Mouse (Mus musculus) CH12.LX (cell line): ENCODE results near the gene Baiap2l2. TPM values are rescaled to one million over a fixed set of nuclear protein-coding genes. Genes with fewer than 3 reads are reported as not detected.
A peak's percentile ranks its signal among the peaks of the same experiment; 100 is the strongest.

Experiments
- DNase-seq: peaks from one replicate; pipeline ENCODE4 v3.0.0-alpha.2; 2013; ENCODE audit errors: extremely low read depth
- H3K27ac ChIP-seq: 2 replicates; pipeline ENCODE4 v1.5.1; 2012; ENCODE audit warnings: low read depth, mild to moderate bottlenecking, control low read depth, moderate library complexity; ENCODE audit not compliant: insufficient read depth
- H3K27me3 ChIP-seq: replicated peaks from 2 replicates; pipeline ENCODE3; 2012; ENCODE audit warnings: inconsistent platforms
- H3K36me3 ChIP-seq, 2 experiments: replicated peaks in 1 of 2; 2 replicates each; pipeline versions ENCODE3 to v1.6.1; 2012; ENCODE audit warnings: inconsistent platforms in 1 of 2, low read length in 1 of 2, mild to moderate bottlenecking in 1 of 2, mixed read lengths in 1 of 2, moderate library complexity in 1 of 2; ENCODE audit not compliant: control insufficient read depth in 1 of 2, insufficient read depth in 1 of 2
- H3K4me1 ChIP-seq, 2 experiments: 2 replicates each; pipeline ENCODE4 v1.6.1; 2012; ENCODE audit warnings: inconsistent platforms in 1 of 2, moderate library complexity in 1 of 2; ENCODE audit not compliant: insufficient read depth in 2 of 2, control insufficient read depth in 1 of 2
- H3K4me2 ChIP-seq: 2 replicates; pipeline ENCODE4 v1.6.1; 2012; ENCODE audit warnings: low read depth, mild to moderate bottlenecking, control low read depth; ENCODE audit not compliant: poor library complexity, insufficient read depth, severe bottlenecking
- H3K4me3 ChIP-seq, 3 experiments: fragments of 150-350 bp in 1 of 3; sonication (generic) in 1 of 3; replicated peaks in 1 of 3; 2 replicates each; pipeline versions ENCODE3 to v1.5.1; 2011 to 2012; ENCODE audit warnings: low read depth in 2 of 3, low read length in 2 of 3, mild to moderate bottlenecking in 2 of 3, moderate library complexity in 2 of 3, control low read depth in 1 of 3, improper control_type of control experiment in 1 of 3, inconsistent platforms in 1 of 3, mixed read lengths in 1 of 3; ENCODE audit not compliant: poor library complexity in 1 of 3
- H3K79me2 ChIP-seq: replicated peaks from 2 replicates; pipeline ENCODE4 v1.6.1; 2012; ENCODE audit warnings: mild to moderate bottlenecking, moderate library complexity; ENCODE audit not compliant: control insufficient read depth, poor library complexity, insufficient read depth, severe bottlenecking; ENCODE audit errors: extremely low read depth
- H3K9ac ChIP-seq: 2 replicates; pipeline ENCODE4 v1.6.1; 2012; ENCODE audit warnings: low read depth, mild to moderate bottlenecking, control low read depth, moderate library complexity; ENCODE audit not compliant: insufficient read depth
- H3K9me3 ChIP-seq: replicated peaks from 2 replicates; pipeline ENCODE3; 2012; ENCODE audit warnings: low read length, inconsistent platforms, mixed read lengths
- BHLHE40 ChIP-seq: IDR thresholded peaks from 2 replicates; pipeline ENCODE4 v1.6.1; 2011; ENCODE audit warnings: mild to moderate bottlenecking, low read depth, low read length, improper control_type of control experiment
- CHD2 ChIP-seq: IDR thresholded peaks from 2 replicates; pipeline ENCODE4 v1.6.1; 2011; ENCODE audit warnings: low read length, improper control_type of control experiment
- CTCF ChIP-seq, 2 experiments: IDR thresholded peaks in 1 of 2; conservative IDR thresholded peaks in 1 of 2; 2 replicates each; pipeline ENCODE4 v1.5.1; 2011 to 2012; ENCODE audit warnings: low read depth in 2 of 2, low read length in 2 of 2, improper control_type of control experiment in 1 of 2, inconsistent platforms in 1 of 2, mild to moderate bottlenecking in 1 of 2, moderate library complexity in 1 of 2
- ELF1 ChIP-seq: IDR thresholded peaks from 2 replicates; pipeline ENCODE4 v1.6.1; 2014; ENCODE audit warnings: low read depth, mild to moderate bottlenecking, inconsistent platforms, low read length, improper control_type of control experiment
- GABPA ChIP-seq: IDR thresholded peaks from 2 replicates; pipeline ENCODE4 v1.6.1; 2012; ENCODE audit warnings: low read depth, low read length, improper control_type of control experiment, inconsistent platforms; ENCODE audit not compliant: insufficient replicate concordance
- HCFC1 ChIP-seq: IDR thresholded peaks from 2 replicates; pipeline ENCODE4 v1.6.1; 2012; ENCODE audit warnings: low read depth, mild to moderate bottlenecking, inconsistent platforms, low read length, improper control_type of control experiment
- JUN ChIP-seq: IDR thresholded peaks from 2 replicates; pipeline ENCODE4 v1.6.1; 2011; ENCODE audit warnings: low read depth, mild to moderate bottlenecking, low read length, improper control_type of control experiment, moderate library complexity; ENCODE audit not compliant: insufficient read depth
- JUND ChIP-seq: conservative IDR thresholded peaks from 2 replicates; pipeline ENCODE4 v1.6.1; 2011; ENCODE audit warnings: low read depth, low read length, improper control_type of control experiment
- MAFK ChIP-seq: IDR thresholded peaks from 2 replicates; pipeline ENCODE4 v1.6.1; 2011; ENCODE audit warnings: low read length, improper control_type of control experiment; ENCODE audit not compliant: insufficient replicate concordance
- MEF2A ChIP-seq: IDR thresholded peaks from 2 replicates; pipeline ENCODE4 v1.6.1; 2014; ENCODE audit warnings: low read depth, mild to moderate bottlenecking, inconsistent platforms, low read length, improper control_type of control experiment, borderline replicate concordance
- POLR2A ChIP-seq: IDR thresholded peaks from 2 replicates; pipeline ENCODE4 v1.6.1; 2011; ENCODE audit warnings: low read depth, mild to moderate bottlenecking, improper control_type of control experiment, low read length
- RAD21 ChIP-seq: IDR thresholded peaks from 2 replicates; pipeline ENCODE4 v1.6.1; 2011; ENCODE audit warnings: low read depth, mild to moderate bottlenecking, low read length, improper control_type of control experiment, moderate library complexity
- RCOR1 ChIP-seq: conservative IDR thresholded peaks from 2 replicates; pipeline ENCODE4 v1.6.1; 2012; ENCODE audit warnings: low read depth, mild to moderate bottlenecking, inconsistent platforms, low read length, improper control_type of control experiment
- SMC3 ChIP-seq: IDR thresholded peaks from 2 replicates; pipeline ENCODE4 v1.6.1; 2011; ENCODE audit warnings: low read depth, low read length, improper control_type of control experiment
- TCF12 ChIP-seq: IDR thresholded peaks from 2 replicates; pipeline ENCODE4 v1.6.1; 2014; ENCODE audit warnings: low read depth, mild to moderate bottlenecking, inconsistent platforms, low read length, improper control_type of control experiment
- ZC3H11A ChIP-seq: IDR thresholded peaks from 2 replicates; pipeline ENCODE4 v1.6.1; 2012; ENCODE audit warnings: low read depth, mild to moderate bottlenecking, inconsistent platforms, low read length, improper control_type of control experiment
- dilution Hi-C: fragments of 300-500 bp; cut with MboI; formaldehyde crosslinking; loops from 2 replicates; pipeline ENCODE4 v1.14.3; 2020; ENCODE audit warnings: low sequenced_read_pairs; ENCODE audit not compliant: extremely low pct_unique_long_range_greater_than_20kb, extremely low pct_ligation_motif_present
- in situ Hi-C: fragments of 300-500 bp; cut with MboI; formaldehyde crosslinking; loops from 3 replicates; pipeline ENCODE4 v1.14.3; 2019; ENCODE audit warnings: low sequenced_read_pairs, low pct_ligation_motif_present, low pct_unique_long_range_greater_than_20kb, mixed read lengths
- polyA plus RNA-seq: library from polyadenylated mRNA; unstranded; fragments of >175 nt; gene quantifications from 2 replicates; pipeline ENCODE4 v1.2.1, GENCODE M21; 2012; ENCODE audit warnings: low read depth; ENCODE audit not compliant: insufficient read length
- total RNA-seq, 2 experiments: library from RNA; depleted of rRNA; stranded (reverse); fragments of 300-350 nt in 1 of 2; fragments of >200 nt in 1 of 2; gene quantifications; 2 replicates each; pipeline ENCODE4 v1.2.3; 2012 to 2014

Gene Baiap2l2
- total and polyA plus RNA-seq, 3 experiments, result 0.84 to 1.5 TPM; not detected in 1

DNA sequence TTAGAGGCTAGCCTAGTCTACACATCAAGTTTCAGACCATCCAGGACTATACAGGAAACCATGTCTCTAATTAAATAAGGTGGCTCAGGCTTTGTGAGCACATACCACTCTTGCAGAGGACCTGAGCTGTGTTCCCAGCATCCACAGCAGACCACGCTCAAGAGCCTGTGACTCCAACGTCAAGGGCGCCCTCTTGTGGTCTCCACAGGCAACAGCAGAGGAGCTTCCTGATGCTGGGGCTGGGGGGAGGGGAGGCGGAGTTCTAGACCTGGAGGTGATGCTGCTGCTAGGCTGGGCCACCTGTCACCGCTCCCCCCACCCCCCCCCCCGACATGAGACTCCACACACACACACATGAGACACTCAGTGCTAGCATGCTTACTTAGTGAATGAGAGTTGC lies 5.1 kb downstream of the Baiap2l2 start:
- no peak overlapping the region for H3K27ac ChIP-seq
- no peaks in the 10 kb centered on the region for H3K79me2 ChIP-seq
- H3K4me3 ChIP-seq, result no peak overlapping the region
- dilution Hi-C loops, result no loop called here
- no peak overlapping the region for H3K9ac ChIP-seq
- peaks cover 8% of the 10 kb centered on the region for H3K9me3 ChIP-seq
- H3K4me1 ChIP-seq, result peaks cover 10 to 19% of the 10 kb centered on the region in 2 experiments
- H3K36me3 ChIP-seq, result peaks cover 0 to 23% of the 10 kb centered on the region in 2 experiments
- in situ Hi-C loops, result no loop called here
- no peak overlapping the region for H3K4me2 ChIP-seq
- peak; percentile 72 for DNase-seq
- TF ChIP-seq ELF1 (0 out of 2 replicates have a peak, but pooled peaks have one; percentile 12), CHD2 (0 out of 2 replicates have a peak, but pooled peaks have one; percentile 19), BHLHE40 (no peak), CTCF (conservative IDR thresholded peaks at IDR 0.05 in 1 of 2, IDR thresholded peaks at IDR 0.05 in 1 of 2; ENCODE audit: low read depth in 2 of 2, low read length in 2 of 2) (peak; percentile 41 to 72; a peak in 3 of 4 replicates), MAFK (no peak), SMC3 (peak; percentile 52), RAD21 (peak; percentile 51)
- no peaks in the 10 kb centered on the region for H3K27me3 ChIP-seq

DNA sequence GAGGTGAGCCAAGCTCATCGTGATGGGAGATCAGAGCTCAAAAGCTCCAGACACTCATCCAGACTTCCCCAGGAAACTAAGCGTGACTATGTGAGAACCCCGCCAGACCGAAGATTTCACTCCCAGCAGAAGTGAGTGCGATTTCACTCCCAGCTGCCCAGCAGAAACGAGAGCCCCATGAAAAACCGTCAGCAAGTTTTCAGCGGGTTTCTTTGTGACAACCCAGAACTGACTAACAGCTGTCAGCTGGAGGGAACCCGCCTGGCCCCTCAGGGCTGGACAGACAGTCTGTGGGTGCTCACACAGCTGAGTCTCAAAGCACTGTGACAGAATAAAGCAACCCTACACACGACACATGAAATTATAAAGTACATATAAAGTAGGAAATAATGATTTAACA lies 7.6 kb downstream of the Baiap2l2 start:
- Histone ChIP-seq H3K27ac (no peak overlapping the region), H3K4me2 (no peak overlapping the region), H3K79me2 (no peaks in the 10 kb centered on the region), H3K9me3 (peaks cover 8% of the 10 kb centered on the region), H3K36me3 (peaks cover 0 to 3% of the 10 kb centered on the region in 2 experiments), H3K9ac (no peak overlapping the region), H3K4me1 (peaks cover 10 to 16% of the 10 kb centered on the region in 2 experiments), H3K27me3 (peaks cover 3% of the 10 kb centered on the region), H3K4me3 (no peak overlapping the region)
- no peak for DNase-seq
- TF ChIP-seq RAD21, result no peak
- no peak for TF ChIP-seq HCFC1
- no peak for TF ChIP-seq JUN
- TF ChIP-seq JUND, result no peak
- TF ChIP-seq RCOR1, result no peak
- TF ChIP-seq GABPA, result no peak
- TF ChIP-seq ZC3H11A, result no peak
- no peak for TF ChIP-seq TCF12
- no peak for TF ChIP-seq MEF2A
- no peak for TF ChIP-seq POLR2A
- dilution Hi-C loops (no loop called here), in situ Hi-C loops (no loop called here)
